Mouse (Mus musculus): Measurements from ENCODE around the gene Ube2dnl2. TPM values are rescaled to one million over a fixed set of nuclear protein-coding genes. Genes with fewer than 3 reads are reported as not detected.

Gene Ube2dnl2
- not detected in 2 replicates for polyA plus RNA-seq (2016; fragmentation: Nextera tagmentation; extraction: Ambion mirVana)

DNA sequence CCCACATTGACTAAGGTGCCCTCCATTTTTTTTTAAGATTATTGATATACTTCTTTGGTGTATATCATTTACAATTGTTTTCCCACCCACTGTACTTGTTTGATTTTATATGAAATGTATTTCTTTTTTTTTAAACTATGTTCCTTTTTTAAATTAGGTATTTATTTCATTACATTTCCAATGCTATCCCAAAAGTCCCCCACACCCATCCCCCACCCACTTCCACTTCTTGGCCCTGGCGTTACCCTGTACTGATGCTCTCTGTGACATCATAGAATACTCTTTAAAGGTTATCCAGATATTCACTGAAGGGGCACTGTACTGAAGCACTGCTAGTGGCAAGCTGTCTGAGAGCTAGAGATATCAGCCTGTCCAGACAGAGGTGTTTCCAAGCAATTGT, at the start of gene Ube2dnl2:
Gene Ube2dnl2, plus strand, starts transcription at position 301 of the 400 bp plus-strand sequence.
- no peaks in the 10 kb centered on the region for H3K4me1 ChIP-seq
- no peaks in the 10 kb centered on the region for H3K27me3 ChIP-seq (replicated peaks; ENCODE audit: low read depth, poor library complexity, severe bottlenecking)
- H3K9me3 ChIP-seq: no peaks in the 10 kb centered on the region
- 82% methylated on average over 1 of the region's 1 CpGs for WGBS
- H3K4me3 ChIP-seq: no peak within 1 kb of the TSS
- H3K36me3 ChIP-seq (replicated peaks): no peaks in the 10 kb centered on the region
- DNase-seq (ENCODE audit: low spot score): no peak
- no peak within 1 kb of the TSS for H3K27ac ChIP-seq (replicated peaks)

DNA sequence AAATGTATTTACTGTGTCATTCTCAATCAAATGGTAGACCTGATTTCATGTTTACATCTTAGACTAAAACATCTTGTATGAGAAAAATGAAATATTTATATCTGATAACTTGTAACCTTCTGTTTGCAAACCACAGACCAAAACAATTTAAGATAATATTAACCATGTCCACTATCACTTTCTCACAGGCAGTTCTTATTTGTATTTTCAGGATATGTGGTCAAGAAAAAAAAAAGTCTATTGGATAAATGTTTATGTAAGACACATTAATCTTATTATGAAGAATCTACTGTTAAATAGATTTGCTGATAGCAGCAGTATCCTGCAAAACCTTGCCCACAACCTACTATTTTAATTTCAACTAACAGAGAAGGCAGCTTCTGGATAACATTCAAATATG, 11.9 kb upstream of the Ube2dnl2 start:
- no peak overlapping the region for H3K27ac ChIP-seq (replicated peaks)
- H3K9me3 ChIP-seq: no peaks in the 10 kb centered on the region; the same call in 1 of the 2 replicates
- no peak overlapping the region for H3K4me3 ChIP-seq
- no peak for DNase-seq (ENCODE audit: low spot score)
- H3K36me3 ChIP-seq (replicated peaks): no peaks in the 10 kb centered on the region
- H3K4me1 ChIP-seq: no peaks in the 10 kb centered on the region
- no peaks in the 10 kb centered on the region for H3K27me3 ChIP-seq (replicated peaks; ENCODE audit: low read depth, poor library complexity, severe bottlenecking)

DNA sequence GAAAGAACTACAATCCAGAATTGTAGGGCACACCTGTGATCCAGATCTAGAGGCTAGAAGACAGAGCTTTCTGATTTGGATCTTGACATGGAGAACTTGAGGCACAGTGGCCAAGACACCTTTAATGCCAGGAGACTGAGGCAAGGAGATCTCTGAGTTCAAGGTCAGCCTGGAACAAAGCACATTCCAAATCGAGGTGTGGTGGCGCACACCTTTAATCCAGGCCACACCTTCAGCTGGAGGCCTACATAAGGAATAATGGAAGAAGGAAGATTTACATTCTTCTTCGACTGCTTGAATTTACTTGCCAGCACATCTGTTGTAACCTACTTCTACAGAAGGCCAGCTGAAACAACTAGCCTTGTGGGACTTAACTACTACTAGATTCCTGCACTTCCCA, 9.9 kb upstream of the Ube2dnl2 start:
- no peak for DNase-seq (ENCODE audit: low spot score)
- H3K4me3 ChIP-seq: no peak overlapping the region
- no peaks in the 10 kb centered on the region for H3K27me3 ChIP-seq (replicated peaks; ENCODE audit: low read depth, poor library complexity, severe bottlenecking)
- H3K9me3 ChIP-seq: no peaks in the 10 kb centered on the region; the same call in 1 of the 2 replicates
- H3K4me1 ChIP-seq: no peaks in the 10 kb centered on the region
- H3K27ac ChIP-seq (replicated peaks): no peak overlapping the region
- WGBS: 92% methylated on average over 3 of the region's 3 CpGs
- no peaks in the 10 kb centered on the region for H3K36me3 ChIP-seq (replicated peaks)

DNA sequence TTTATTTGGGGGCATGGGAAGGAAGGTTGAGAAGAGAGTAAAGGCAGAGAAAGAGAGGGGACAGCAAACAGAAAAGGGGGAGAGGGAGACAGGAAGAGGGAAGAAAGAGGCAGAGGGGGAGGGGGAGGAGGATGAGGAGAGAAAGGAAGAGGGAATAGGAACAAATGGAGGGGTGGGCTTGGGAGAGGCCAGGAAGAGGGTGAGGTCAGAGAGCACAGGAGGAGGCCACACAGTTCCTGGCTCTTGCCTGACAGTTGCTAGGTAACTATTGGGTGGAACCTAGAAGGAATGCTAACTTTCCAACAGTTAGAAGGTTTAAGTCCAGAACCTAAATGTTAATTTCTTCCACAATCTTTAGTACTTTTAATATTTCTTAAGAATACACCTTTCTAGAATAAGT, 4.0 kb upstream of the Ube2dnl2 start:
- Histone ChIP-seq H3K27me3 (replicated peaks; ENCODE audit: low read depth, poor library complexity, severe bottlenecking) (no peaks in the 10 kb centered on the region), H3K4me1 (no peaks in the 10 kb centered on the region), H3K36me3 (replicated peaks) (no peaks in the 10 kb centered on the region), H3K27ac (replicated peaks) (no peak overlapping the region), H3K9me3 (no peaks in the 10 kb centered on the region), H3K4me3 (no peak overlapping the region)
- no peak for DNase-seq (ENCODE audit: low spot score)

DNA sequence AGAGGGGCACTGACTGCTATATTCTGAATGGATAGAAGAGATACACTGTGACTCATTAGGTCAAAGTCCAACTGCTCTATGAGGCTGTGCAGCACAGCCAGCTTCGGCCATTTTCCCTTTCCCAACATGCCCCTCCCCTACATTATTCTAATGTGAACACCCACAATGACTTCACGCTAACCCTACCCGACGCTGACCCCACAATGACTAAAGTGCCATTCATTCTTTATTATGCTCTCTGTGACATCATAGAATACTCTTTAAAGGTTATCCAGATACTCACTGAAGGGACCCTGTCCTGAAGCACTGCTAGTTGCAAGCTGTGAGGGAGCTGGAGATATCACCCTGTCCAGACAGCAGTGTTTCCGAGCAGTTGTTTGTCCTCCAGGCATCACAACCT, 2.7 kb upstream of the Ube2dnl2 start, which contains the start of gene Ube2dnl1:
Gene Ube2dnl1, plus strand, starts transcription at position 301 of the 400 bp plus-strand sequence.
- no peak within 1 kb of the TSS for H3K27ac ChIP-seq (replicated peaks)
- no peaks in the 10 kb centered on the region for H3K4me1 ChIP-seq

DNA sequence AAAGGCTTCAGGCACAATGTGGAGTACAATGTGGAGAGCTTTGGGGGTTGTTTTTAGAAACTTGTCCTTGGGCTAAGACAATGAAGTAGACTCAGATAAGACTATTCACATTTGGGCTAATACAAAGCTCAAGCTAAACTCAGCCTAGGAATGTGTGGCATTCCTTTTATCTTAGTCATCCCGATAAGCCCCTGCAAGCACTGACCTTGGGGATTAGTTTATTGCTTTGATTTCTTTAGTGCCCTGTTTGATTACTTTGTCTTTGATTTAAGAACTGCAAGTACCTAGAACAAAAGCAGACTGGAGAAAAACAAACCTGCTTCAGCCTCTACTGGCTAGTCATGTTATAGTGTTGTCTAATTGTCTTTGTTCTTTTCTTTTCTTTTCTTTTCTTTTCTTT, 47.7 kb downstream of the Ube2dnl2 start:
- WGBS: 35% methylated on average over 1 of the region's 1 CpGs
- no peaks in the 10 kb centered on the region for H3K36me3 ChIP-seq (replicated peaks)
- H3K9me3 ChIP-seq: no peaks in the 10 kb centered on the region
- DNase-seq (ENCODE audit: low spot score): no peak
- H3K27me3 ChIP-seq (replicated peaks; ENCODE audit: low read depth, poor library complexity, severe bottlenecking): no peaks in the 10 kb centered on the region
- no peak overlapping the region for H3K27ac ChIP-seq (replicated peaks)
- H3K4me3 ChIP-seq: no peak overlapping the region
- H3K4me1 ChIP-seq: no peaks in the 10 kb centered on the region

More for the DNA sequence above, 2.7 kb upstream of the Ube2dnl2 start, which contains the start of gene Ube2dnl1:
- H3K4me3 ChIP-seq: no peak within 1 kb of the TSS
- H3K36me3 ChIP-seq (replicated peaks): no peaks in the 10 kb centered on the region
- WGBS: 92% methylated on average over 5 of the region's 5 CpGs
- H3K9me3 ChIP-seq: no peaks in the 10 kb centered on the region
- DNase-seq (ENCODE audit: low spot score): no peak
- H3K27me3 ChIP-seq (replicated peaks; ENCODE audit: low read depth, poor library complexity, severe bottlenecking): no peaks in the 10 kb centered on the region

Other genes with a start within 250 kb of the Ube2dnl2 start
- gene Ube2dnl1, start 2.6 kb upstream of the Ube2dnl2 start, polyA plus RNA-seq (2016; fragmentation: Nextera tagmentation; extraction: Ambion mirVana): not detected in 2 replicates

Data from embryonic facial prominence, embryonic 10.5 days (tissue).